Mouse (Mus musculus): Measurements from ENCODE around the gene Elmo1. TPM values are rescaled to one million over a fixed set of nuclear protein-coding genes. Genes with fewer than 3 reads are reported as not detected.

Gene Elmo1
- polyA plus RNA-seq, 1 experiment from 2014 or later, result 12.2 TPM

DNA sequence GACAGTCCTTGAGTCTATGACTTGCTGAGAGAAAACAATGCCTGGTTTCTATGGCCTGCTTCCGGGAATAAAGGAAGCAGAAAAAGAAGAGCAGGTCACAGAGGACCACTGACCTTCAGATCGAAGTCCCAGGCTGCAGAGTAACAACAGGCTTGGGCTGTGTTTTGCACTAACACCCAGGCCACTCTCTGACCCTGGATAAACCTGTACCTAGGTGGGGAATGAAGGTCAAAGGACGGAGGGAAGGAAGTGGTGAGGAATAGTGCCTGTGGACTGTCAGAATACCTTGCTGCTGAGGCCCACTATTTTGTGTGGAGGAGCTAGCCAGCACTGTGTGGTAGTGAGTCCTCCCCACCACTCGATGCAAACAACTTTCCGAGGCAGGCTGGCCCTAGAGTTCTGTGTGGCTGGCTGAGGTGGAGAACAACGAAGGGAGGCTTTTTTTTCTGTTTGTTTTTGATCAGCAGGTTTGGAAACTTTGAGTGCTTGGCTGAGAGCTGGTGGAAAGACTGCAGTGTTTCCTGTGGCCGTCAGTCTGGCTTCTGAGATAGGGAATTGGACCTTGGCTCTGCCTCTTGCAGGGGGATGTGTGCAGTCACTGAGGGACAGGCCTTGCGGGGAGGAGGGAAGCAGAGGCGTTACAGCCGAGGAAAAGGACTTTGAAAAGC is 83.7 kb downstream of the Elmo1 start:
- Histone ChIP-seq H3K27me3 (ENCODE audit: control insufficient read depth, insufficient read depth, low read length) (no peaks in the 10 kb centered on the region), H3K9ac (replicated peaks; ENCODE audit: low read depth, low read length) (no peak overlapping the region), H3K36me3 (ENCODE audit: control insufficient read depth, insufficient read depth, low read length) (no peaks in the 10 kb centered on the region), H3K4me2 (replicated peaks; ENCODE audit: low read depth, low read length) (no peak overlapping the region), H3K4me3 (ENCODE audit: low read depth, low read length) (no peak overlapping the region), H3K4me1 (ENCODE audit: control insufficient read depth, insufficient read depth, low read length) (no peaks in the 10 kb centered on the region), H3K9me3 (ENCODE audit: control insufficient read depth, low read depth, low read length) (no peaks in the 10 kb centered on the region), H3K27ac (ENCODE audit: low read length) (peak overlapping the region; percentile 35; the same call in 1 of the 2 replicates)
- peak; percentile 61; the same call in 1 of the 2 replicates for ATAC-seq (ENCODE audit: insufficient number of reproducible peaks, insufficient read depth, low FRiP score, low read depth)
- WGBS, result 27% methylated on average over 10 of the region's 10 CpGs

DNA sequence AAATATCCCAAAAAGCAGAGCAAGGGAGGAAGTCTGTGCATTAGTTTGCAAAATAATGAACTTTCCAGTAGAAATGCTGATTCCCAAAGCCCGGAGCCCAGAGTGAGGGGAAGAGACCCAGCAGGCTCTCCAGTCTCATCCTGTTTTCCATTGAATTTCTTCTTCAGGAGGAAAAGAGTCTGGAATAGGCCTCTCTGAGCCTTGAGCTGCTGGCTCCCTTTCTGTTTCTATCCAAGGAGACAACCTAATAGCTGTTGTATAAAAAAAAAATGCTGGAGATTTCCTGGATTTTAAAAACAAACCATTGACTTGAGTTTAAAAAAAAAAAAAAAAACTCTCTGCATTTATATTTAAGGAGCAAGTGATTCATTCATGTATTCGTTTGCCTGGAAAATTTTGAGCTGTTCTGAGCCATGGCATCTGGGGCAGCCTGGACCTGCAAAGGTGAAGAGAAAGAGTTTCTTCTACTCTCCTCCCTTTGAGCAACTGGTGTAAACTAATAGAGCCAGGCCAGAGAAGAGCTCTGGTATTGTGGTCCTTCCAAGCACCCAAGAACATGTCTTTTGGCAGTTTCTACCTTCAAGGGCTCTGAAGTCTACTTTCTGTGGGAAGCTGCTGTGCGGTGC is 84.4 kb downstream of the Elmo1 start:
- Histone ChIP-seq H3K9me3 (ENCODE audit: control insufficient read depth, low read depth, low read length) (no peaks in the 10 kb centered on the region), H3K36me3 (ENCODE audit: control insufficient read depth, insufficient read depth, low read length) (no peaks in the 10 kb centered on the region), H3K4me1 (ENCODE audit: control insufficient read depth, insufficient read depth, low read length) (no peaks in the 10 kb centered on the region), H3K27ac (ENCODE audit: low read length) (peak overlapping the region; percentile 35; the same call in 1 of the 2 replicates), H3K27me3 (ENCODE audit: control insufficient read depth, insufficient read depth, low read length) (no peaks in the 10 kb centered on the region), H3K9ac (replicated peaks; ENCODE audit: low read depth, low read length) (no peak overlapping the region), H3K4me2 (replicated peaks; ENCODE audit: low read depth, low read length) (no peak overlapping the region), H3K4me3 (ENCODE audit: low read depth, low read length) (no peak overlapping the region)
- ATAC-seq (ENCODE audit: insufficient number of reproducible peaks, insufficient read depth, low FRiP score, low read depth), result no peak
- WGBS, result 67% methylated on average over 3 of the region's 3 CpGs

DNA sequence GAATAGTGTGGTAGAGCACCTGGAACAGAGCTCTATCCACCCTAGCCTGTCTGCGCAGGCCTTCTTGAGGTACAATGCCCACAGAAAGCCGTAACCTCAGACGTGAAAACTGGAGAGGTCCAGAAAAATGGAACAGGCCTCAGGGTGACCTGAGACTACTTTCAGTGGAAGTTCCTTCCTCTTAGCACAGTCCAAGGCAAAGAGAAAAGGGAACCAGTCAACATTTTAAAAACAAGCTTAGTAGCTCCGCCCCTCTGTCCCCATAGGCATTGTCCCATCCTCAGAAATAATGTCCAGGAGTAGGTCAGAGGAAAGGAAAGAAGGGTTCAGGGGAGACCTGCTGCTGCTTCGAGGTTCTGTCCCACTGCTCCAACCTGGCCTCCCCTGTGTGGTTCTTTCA is 90.3 kb downstream of the Elmo1 start:
- no peak overlapping the region for H3K4me2 ChIP-seq (replicated peaks; ENCODE audit: low read depth, low read length)
- no peak overlapping the region for H3K4me3 ChIP-seq (ENCODE audit: low read depth, low read length)
- peaks cover 9% of the 10 kb centered on the region; the same call in 1 of the 2 replicates for H3K4me1 ChIP-seq (ENCODE audit: control insufficient read depth, insufficient read depth, low read length)
- no peaks in the 10 kb centered on the region for H3K36me3 ChIP-seq (ENCODE audit: control insufficient read depth, insufficient read depth, low read length)
- no peak overlapping the region for H3K9ac ChIP-seq (replicated peaks; ENCODE audit: low read depth, low read length)
- H3K27me3 ChIP-seq (ENCODE audit: control insufficient read depth, insufficient read depth, low read length), result no peaks in the 10 kb centered on the region
- ATAC-seq (ENCODE audit: insufficient number of reproducible peaks, insufficient read depth, low FRiP score, low read depth), result no peak
- peak overlapping the region; percentile 21; the same call in 1 of the 2 replicates for H3K27ac ChIP-seq (ENCODE audit: low read length)
- H3K9me3 ChIP-seq (ENCODE audit: control insufficient read depth, low read depth, low read length), result no peaks in the 10 kb centered on the region
- WGBS, result 84% methylated on average over 5 of the region's 5 CpGs

DNA sequence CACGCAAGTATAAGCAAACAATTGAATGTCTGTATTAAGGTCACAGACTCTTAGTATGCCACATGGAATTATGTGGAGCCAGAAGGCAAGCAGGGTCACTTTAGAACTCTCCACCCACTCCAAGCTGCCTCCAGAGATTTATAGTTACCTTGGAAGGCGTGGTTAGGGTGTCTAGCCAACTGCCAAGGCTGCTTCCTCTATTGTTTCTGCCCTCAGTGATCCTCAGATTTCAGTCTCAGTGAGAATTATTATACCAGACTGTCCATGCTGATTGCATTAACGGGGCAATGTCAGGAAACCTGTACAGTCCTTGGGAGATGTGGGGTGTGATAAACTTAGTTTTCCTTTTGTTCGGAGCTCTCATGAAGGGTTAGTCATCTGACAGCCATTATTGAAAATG is 90.9 kb downstream of the Elmo1 start:
- 62% methylated on average over 4 of the region's 4 CpGs for WGBS
- Histone ChIP-seq H3K4me3 (ENCODE audit: low read depth, low read length) (no peak overlapping the region), H3K9me3 (ENCODE audit: control insufficient read depth, low read depth, low read length) (no peaks in the 10 kb centered on the region), H3K27me3 (ENCODE audit: control insufficient read depth, insufficient read depth, low read length) (no peaks in the 10 kb centered on the region), H3K4me2 (replicated peaks; ENCODE audit: low read depth, low read length) (no peak overlapping the region), H3K36me3 (ENCODE audit: control insufficient read depth, insufficient read depth, low read length) (no peaks in the 10 kb centered on the region), H3K9ac (replicated peaks; ENCODE audit: low read depth, low read length) (no peak overlapping the region), H3K27ac (ENCODE audit: low read length) (no peak overlapping the region), H3K4me1 (ENCODE audit: control insufficient read depth, insufficient read depth, low read length) (peaks cover 9% of the 10 kb centered on the region; the same call in 1 of the 2 replicates)
- no peak for ATAC-seq (ENCODE audit: insufficient number of reproducible peaks, insufficient read depth, low FRiP score, low read depth)

DNA sequence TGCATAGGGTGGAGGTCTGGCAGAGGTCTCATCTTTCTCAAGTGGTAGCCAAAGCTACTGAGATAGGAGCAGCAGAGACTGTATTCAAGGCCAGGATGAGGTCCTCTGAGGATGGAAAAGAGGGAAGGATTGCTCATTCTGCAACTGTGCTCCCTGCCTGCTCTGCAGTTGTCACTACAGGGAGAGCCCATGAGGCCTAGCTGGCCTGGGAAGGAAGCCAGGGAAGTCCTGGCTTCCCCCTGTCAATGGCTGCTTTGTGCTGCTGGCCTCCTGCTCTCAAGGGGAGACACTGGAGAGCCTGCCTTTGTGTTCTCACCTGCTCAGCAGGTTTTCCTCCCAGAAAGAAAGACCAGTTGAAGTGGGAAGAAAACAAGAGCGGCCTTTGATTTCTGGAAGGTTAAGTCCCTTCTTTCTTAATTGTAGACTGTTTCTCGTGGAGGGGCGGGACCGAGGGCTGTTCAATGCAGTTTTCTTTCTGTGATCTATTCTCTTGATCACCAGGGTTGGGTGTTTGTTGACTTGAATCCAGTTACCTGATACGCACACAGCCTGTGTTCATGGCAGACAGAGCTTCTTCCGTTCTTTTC is 91.9 kb downstream of the Elmo1 start:
- H3K4me2 ChIP-seq (replicated peaks; ENCODE audit: low read depth, low read length), result no peak overlapping the region
- H3K27me3 ChIP-seq (ENCODE audit: control insufficient read depth, insufficient read depth, low read length), result no peaks in the 10 kb centered on the region
- H3K27ac ChIP-seq (ENCODE audit: low read length), result peak overlapping the region; percentile 56; the same call in 1 of the 2 replicates
- 70% methylated on average over 6 of the region's 6 CpGs for WGBS
- peaks cover 9% of the 10 kb centered on the region; the same call in 1 of the 2 replicates for H3K4me1 ChIP-seq (ENCODE audit: control insufficient read depth, insufficient read depth, low read length)
- no peaks in the 10 kb centered on the region for H3K36me3 ChIP-seq (ENCODE audit: control insufficient read depth, insufficient read depth, low read length)
- no peaks in the 10 kb centered on the region for H3K9me3 ChIP-seq (ENCODE audit: control insufficient read depth, low read depth, low read length)
- ATAC-seq (ENCODE audit: insufficient number of reproducible peaks, insufficient read depth, low FRiP score, low read depth), result no peak
- no peak overlapping the region for H3K9ac ChIP-seq (replicated peaks; ENCODE audit: low read depth, low read length)
- no peak overlapping the region for H3K4me3 ChIP-seq (ENCODE audit: low read depth, low read length)

DNA sequence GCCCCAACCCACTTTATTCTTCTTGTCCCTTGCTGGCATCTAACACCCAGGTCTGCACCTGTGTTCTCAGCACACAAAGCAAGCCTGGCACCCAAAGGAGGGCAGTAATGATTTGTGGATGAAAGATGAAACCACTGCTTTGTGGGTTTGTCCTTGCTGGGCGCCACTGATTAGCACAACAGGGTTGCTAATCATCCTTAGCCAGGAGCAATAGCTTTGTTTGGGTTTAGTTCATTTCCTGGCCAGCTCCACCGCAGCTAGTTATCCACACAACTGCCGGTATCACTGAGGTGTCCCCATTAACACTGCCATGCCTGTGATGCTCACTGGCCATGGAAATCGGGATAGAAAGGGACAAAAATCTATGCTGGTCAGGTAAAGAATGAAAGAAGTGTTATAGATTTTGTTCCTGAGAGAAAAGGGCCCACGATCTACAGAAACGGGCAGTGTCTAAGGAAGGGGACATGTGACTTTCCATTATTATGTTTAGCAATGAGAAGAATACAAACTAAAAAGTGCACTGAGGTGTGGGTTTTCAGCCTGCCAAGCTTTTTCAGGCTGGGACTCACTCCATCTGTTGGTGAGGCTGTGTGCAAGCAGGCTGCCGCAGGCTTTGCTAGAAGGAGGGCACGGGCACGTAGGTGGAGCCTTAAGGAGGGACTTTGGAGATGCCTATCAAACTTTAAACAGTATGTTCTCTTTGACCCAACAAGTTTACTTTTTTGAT is 93.3 kb downstream of the Elmo1 start:
- no peak overlapping the region for H3K4me3 ChIP-seq (ENCODE audit: low read depth, low read length)
- 25% methylated on average over 9 of the region's 9 CpGs for WGBS
- H3K36me3 ChIP-seq (ENCODE audit: control insufficient read depth, insufficient read depth, low read length), result no peaks in the 10 kb centered on the region
- H3K9ac ChIP-seq (replicated peaks; ENCODE audit: low read depth, low read length), result no peak overlapping the region
- H3K4me1 ChIP-seq (ENCODE audit: control insufficient read depth, insufficient read depth, low read length), result peaks cover 9% of the 10 kb centered on the region; the same call in 1 of the 2 replicates
- H3K27me3 ChIP-seq (ENCODE audit: control insufficient read depth, insufficient read depth, low read length), result no peaks in the 10 kb centered on the region
- no peaks in the 10 kb centered on the region for H3K9me3 ChIP-seq (ENCODE audit: control insufficient read depth, low read depth, low read length)
- no peak overlapping the region for H3K4me2 ChIP-seq (replicated peaks; ENCODE audit: low read depth, low read length)
- H3K27ac ChIP-seq (ENCODE audit: low read length), result no peak overlapping the region
- peak; percentile 39; the same call in 1 of the 2 replicates for ATAC-seq (ENCODE audit: insufficient number of reproducible peaks, insufficient read depth, low FRiP score, low read depth)

DNA sequence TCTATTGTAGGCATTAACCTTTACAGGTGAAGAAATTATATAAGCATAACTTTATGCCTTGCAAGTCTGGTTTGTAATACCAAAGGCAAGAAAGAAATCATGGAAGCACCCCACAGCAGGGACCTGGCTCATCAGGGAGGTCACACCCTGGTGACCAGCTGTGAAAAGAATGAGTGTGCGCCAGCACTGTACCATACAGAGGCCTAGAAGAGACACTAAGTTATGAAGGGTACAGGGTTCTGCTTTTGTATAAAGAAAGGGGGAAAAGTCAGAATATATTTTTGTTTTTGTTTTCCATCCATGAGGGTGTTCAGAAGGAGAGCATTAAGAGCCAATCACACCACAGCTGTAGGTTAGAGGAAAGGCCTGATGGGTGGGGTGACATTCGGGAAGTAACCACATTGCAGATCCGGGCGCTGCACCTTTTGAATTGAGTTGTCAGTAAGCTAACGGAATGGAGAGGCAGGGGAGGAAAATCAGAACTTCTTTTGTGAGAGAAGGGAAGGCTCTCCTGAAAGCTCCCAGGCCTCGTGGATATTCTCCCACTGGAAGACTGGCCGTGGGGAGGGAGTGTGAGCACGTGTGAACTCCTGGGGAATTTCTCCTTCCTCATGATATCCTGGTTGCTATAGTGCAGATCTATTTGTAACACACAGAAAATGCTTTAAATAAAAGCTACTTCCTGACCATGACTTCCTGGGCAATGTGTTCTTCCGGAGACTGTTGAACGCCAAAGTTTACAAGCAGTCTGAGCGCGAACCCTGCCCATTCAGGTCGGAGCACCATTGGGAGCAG is 94.0 kb downstream of the Elmo1 start:
- Histone ChIP-seq H3K27ac (ENCODE audit: low read length) (no peak overlapping the region; the same call in 1 of the 2 replicates), H3K9me3 (ENCODE audit: control insufficient read depth, low read depth, low read length) (no peaks in the 10 kb centered on the region), H3K4me3 (ENCODE audit: low read depth, low read length) (no peak overlapping the region), H3K27me3 (ENCODE audit: control insufficient read depth, insufficient read depth, low read length) (no peaks in the 10 kb centered on the region), H3K36me3 (ENCODE audit: control insufficient read depth, insufficient read depth, low read length) (no peaks in the 10 kb centered on the region), H3K4me1 (ENCODE audit: control insufficient read depth, insufficient read depth, low read length) (peaks cover 9% of the 10 kb centered on the region; the same call in 1 of the 2 replicates), H3K4me2 (replicated peaks; ENCODE audit: low read depth, low read length) (no peak overlapping the region), H3K9ac (replicated peaks; ENCODE audit: low read depth, low read length) (no peak overlapping the region)
- 72% methylated on average over 13 of the region's 13 CpGs for WGBS
- ATAC-seq (ENCODE audit: insufficient number of reproducible peaks, insufficient read depth, low FRiP score, low read depth), result 0 out of 2 replicates have a peak, but pooled peaks have one; percentile 11

Data from stomach, embryonic 14.5 days (tissue).